Mouse (Mus musculus) CH12.LX (cell line): ENCODE data around the gene Tmprss11f.

Source experiments
- CTCF ChIP-seq, 2 experiments: IDR thresholded peaks in 1 of 2; conservative IDR thresholded peaks in 1 of 2; 2 replicates each; pipeline ENCODE4 v1.5.1; 2011 to 2012; ENCODE audit warnings: low read depth in 2 of 2, low read length in 2 of 2, improper control_type of control experiment in 1 of 2, inconsistent platforms in 1 of 2, mild to moderate bottlenecking in 1 of 2, moderate library complexity in 1 of 2
- E2F4 ChIP-seq: IDR thresholded peaks from 2 replicates; pipeline ENCODE4 v1.6.1; 2011; ENCODE audit warnings: low read depth, low read length, improper control_type of control experiment; ENCODE audit not compliant: insufficient replicate concordance
- KAT2A ChIP-seq: IDR thresholded peaks from 2 replicates; pipeline ENCODE4 v1.6.1; 2012; ENCODE audit warnings: low read length, improper control_type of control experiment, inconsistent platforms; ENCODE audit not compliant: insufficient replicate concordance
- MAFK ChIP-seq: IDR thresholded peaks from 2 replicates; pipeline ENCODE4 v1.6.1; 2011; ENCODE audit warnings: low read length, improper control_type of control experiment; ENCODE audit not compliant: insufficient replicate concordance
- MYC ChIP-seq: IDR thresholded peaks from 2 replicates; pipeline ENCODE4 v1.6.1; 2011; ENCODE audit warnings: low read depth, mild to moderate bottlenecking, improper control_type of control experiment, low read length
- POLR2A ChIP-seq: IDR thresholded peaks from 2 replicates; pipeline ENCODE4 v1.6.1; 2011; ENCODE audit warnings: low read depth, mild to moderate bottlenecking, improper control_type of control experiment, low read length
- SMC3 ChIP-seq: IDR thresholded peaks from 2 replicates; pipeline ENCODE4 v1.6.1; 2011; ENCODE audit warnings: low read depth, low read length, improper control_type of control experiment
- USF1 ChIP-seq: IDR thresholded peaks from 2 replicates; pipeline ENCODE4 v1.6.1; 2014; ENCODE audit warnings: low read depth, mild to moderate bottlenecking, inconsistent platforms, low read length, improper control_type of control experiment

DNA sequence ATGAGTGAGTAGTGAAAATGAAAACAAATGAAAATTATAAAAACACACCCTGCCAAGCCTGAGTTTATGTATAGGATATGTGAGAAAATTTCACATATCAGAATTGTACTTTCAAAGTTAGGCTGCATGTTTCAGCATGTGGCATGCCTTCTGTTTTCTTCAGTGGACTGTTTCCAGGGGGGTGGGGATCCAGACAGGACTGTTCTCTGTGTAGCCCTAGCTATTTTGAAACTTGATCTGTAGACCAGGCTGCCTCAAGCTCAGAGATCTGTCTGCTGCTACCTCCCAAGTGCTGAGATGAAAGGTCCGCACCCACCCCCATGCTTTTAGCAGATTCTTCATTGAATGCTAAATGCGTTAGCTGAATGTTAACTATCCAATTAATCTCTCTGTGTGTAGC is 103.5 kb downstream of the Tmprss11f start:
- TF ChIP-seq POLR2A (no peak), CTCF (conservative IDR thresholded peaks at IDR 0.05 in 1 of 2, IDR thresholded peaks at IDR 0.05 in 1 of 2; ENCODE audit: low read depth in 2 of 2, low read length in 2 of 2) (no peak), USF1 (no peak), E2F4 (no peak), MYC (no peak), KAT2A (no peak), SMC3 (no peak), MAFK (no peak)
